Mouse (Mus musculus): ENCODE results near the gene Slc13a2. TPM values are rescaled to one million over a fixed set of nuclear protein-coding genes. Genes with fewer than 3 reads are reported as not detected.

The Slc13a2 gene
- polyA plus RNA-seq, 1 experiment: 91.0 TPM

- DNase-seq: peak; percentile 85
- WGBS: 34% methylated on average over 2 of the region's 2 CpGs
- Histone ChIP-seq H3K27me3 (replicated peaks; ENCODE audit: control insufficient read depth, insufficient read depth, low read length) (no peaks in the 10 kb centered on the region), H3K27ac (ENCODE audit: insufficient read depth, low read depth, low read length) (no peak overlapping the region), H3K4me3 (ENCODE audit: insufficient read depth, low read depth, low read length) (no peak overlapping the region), H3K4me1 (ENCODE audit: control insufficient read depth, insufficient read depth, low read length) (peaks cover 13% of the 10 kb centered on the region; the same call in 1 of the 2 replicates), H3K36me3 (ENCODE audit: control insufficient read depth, insufficient read depth, low read length) (no peaks in the 10 kb centered on the region)
- TF ChIP-seq CTCF (conservative IDR thresholded peaks at IDR 0.05; ENCODE audit: insufficient read depth, insufficient read length, low read depth, low read length) (no peak), POLR2A (IDR thresholded peaks at IDR 0.05; ENCODE audit: low read depth, low read length) (no peak)
Observed at GRCm38 (mm10) chr11:78424352-78424751, 2.3 kb upstream of the Slc13a2 start.

DNA sequence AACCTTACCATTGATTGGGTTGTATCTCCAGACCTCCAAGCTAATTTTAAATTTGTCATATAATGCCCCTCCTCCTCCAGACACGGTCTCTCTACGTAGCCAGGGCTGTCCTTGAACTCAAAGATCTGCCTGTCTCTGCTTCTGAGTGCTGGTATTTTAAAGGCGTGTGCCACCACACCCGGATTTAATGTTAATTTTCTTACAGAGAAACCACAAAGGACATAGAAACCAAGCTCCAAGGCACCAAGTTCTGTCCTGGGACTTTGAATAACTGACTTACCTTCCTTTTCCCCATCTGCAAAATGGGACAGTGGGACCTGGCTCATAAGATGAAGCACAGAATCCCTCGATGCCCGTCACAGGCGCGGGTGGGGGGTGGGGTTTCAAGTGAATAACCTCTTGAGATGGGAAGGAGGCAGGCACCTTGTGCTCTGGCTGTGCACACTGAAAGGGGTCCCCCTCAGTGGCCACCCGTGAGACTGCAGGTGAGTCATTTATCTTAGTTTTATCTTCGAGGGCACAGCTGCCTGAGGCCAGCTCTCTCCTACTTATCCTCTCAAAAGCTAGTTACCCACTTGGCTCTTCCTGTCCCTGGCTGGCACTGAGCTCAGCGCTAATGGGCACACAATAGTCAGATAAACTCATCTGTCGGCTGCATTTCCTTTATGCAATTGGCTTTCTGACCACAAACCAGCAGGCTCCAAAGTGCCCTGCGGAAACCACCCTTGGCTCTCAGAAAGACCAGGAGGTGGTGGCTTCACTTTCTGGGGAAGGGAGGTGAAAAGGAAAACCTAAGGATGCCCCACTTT is 612 bp downstream of the Slc13a2 start:
- WGBS: 55% methylated on average over 13 of the region's 13 CpGs
- H3K27me3 ChIP-seq (replicated peaks; ENCODE audit: control insufficient read depth, insufficient read depth, low read length): no peaks in the 10 kb centered on the region
- H3K4me1 ChIP-seq (ENCODE audit: control insufficient read depth, insufficient read depth, low read length): peaks cover 16% of the 10 kb centered on the region
- TF ChIP-seq CTCF (conservative IDR thresholded peaks at IDR 0.05; ENCODE audit: insufficient read depth, insufficient read length, low read depth, low read length) (no peak), POLR2A (IDR thresholded peaks at IDR 0.05; ENCODE audit: low read depth, low read length) (no peak)
- no peaks in the 10 kb centered on the region for H3K36me3 ChIP-seq (ENCODE audit: control insufficient read depth, insufficient read depth, low read length)
- H3K4me3 ChIP-seq (ENCODE audit: insufficient read depth, low read depth, low read length): peak overlapping the region; percentile 48
- peak overlapping the region; percentile 70 for H3K27ac ChIP-seq (ENCODE audit: insufficient read depth, low read depth, low read length)
- DNase-seq: no peak

- no peak for DNase-seq
- Histone ChIP-seq H3K27me3 (replicated peaks; ENCODE audit: control insufficient read depth, insufficient read depth, low read length) (no peaks in the 10 kb centered on the region), H3K36me3 (ENCODE audit: control insufficient read depth, insufficient read depth, low read length) (no peaks in the 10 kb centered on the region), H3K27ac (ENCODE audit: insufficient read depth, low read depth, low read length) (no peak overlapping the region; the same call in 1 of the 2 replicates), H3K4me3 (ENCODE audit: insufficient read depth, low read depth, low read length) (peak overlapping the region; percentile 40), H3K4me1 (ENCODE audit: control insufficient read depth, insufficient read depth, low read length) (peaks cover 20% of the 10 kb centered on the region)
- 50% methylated on average over 12 of the region's 12 CpGs for WGBS
- TF ChIP-seq POLR2A (IDR thresholded peaks at IDR 0.05; ENCODE audit: low read depth, low read length) (no peak), CTCF (conservative IDR thresholded peaks at IDR 0.05; ENCODE audit: insufficient read depth, insufficient read length, low read depth, low read length) (no peak)
Observed at GRCm38 (mm10) chr11:78420263-78420889, 1.6 kb downstream of the Slc13a2 start.

GRCm38 (mm10) chr11:78416854-78417253 is 5.2 kb downstream of the Slc13a2 start:
- peaks cover 32% of the 10 kb centered on the region for H3K4me1 ChIP-seq (ENCODE audit: control insufficient read depth, insufficient read depth, low read length)
- peak; percentile 97 for DNase-seq
- H3K4me3 ChIP-seq (ENCODE audit: insufficient read depth, low read depth, low read length): no peak overlapping the region
- no peaks in the 10 kb centered on the region for H3K36me3 ChIP-seq (ENCODE audit: control insufficient read depth, insufficient read depth, low read length)
- WGBS: 45% methylated on average over 6 of the region's 6 CpGs
- TF ChIP-seq CTCF (conservative IDR thresholded peaks at IDR 0.05; ENCODE audit: insufficient read depth, insufficient read length, low read depth, low read length): no peak
- TF ChIP-seq POLR2A (IDR thresholded peaks at IDR 0.05; ENCODE audit: low read depth, low read length): no peak
- peak overlapping the region; percentile 86 for H3K27ac ChIP-seq (ENCODE audit: insufficient read depth, low read depth, low read length)
- no peaks in the 10 kb centered on the region for H3K27me3 ChIP-seq (replicated peaks; ENCODE audit: control insufficient read depth, insufficient read depth, low read length)

GRCm38 (mm10) chr11:78412861-78413260 is 9.2 kb downstream of the Slc13a2 start:
- TF ChIP-seq CTCF (conservative IDR thresholded peaks at IDR 0.05; ENCODE audit: insufficient read depth, insufficient read length, low read depth, low read length): no peak
- TF ChIP-seq POLR2A (IDR thresholded peaks at IDR 0.05; ENCODE audit: low read depth, low read length): no peak
- Histone ChIP-seq H3K27ac (ENCODE audit: insufficient read depth, low read depth, low read length) (peak overlapping the region; percentile 79; the same call in 1 of the 2 replicates), H3K4me3 (ENCODE audit: insufficient read depth, low read depth, low read length) (no peak overlapping the region), H3K4me1 (ENCODE audit: control insufficient read depth, insufficient read depth, low read length) (peaks cover 55% of the 10 kb centered on the region), H3K27me3 (replicated peaks; ENCODE audit: control insufficient read depth, insufficient read depth, low read length) (no peaks in the 10 kb centered on the region), H3K36me3 (ENCODE audit: control insufficient read depth, insufficient read depth, low read length) (no peaks in the 10 kb centered on the region)
- DNase-seq: no peak
- 63% methylated on average over 6 of the region's 6 CpGs for WGBS

GRCm38 (mm10) chr11:78412324-78412850 is 9.6 kb downstream of the Slc13a2 start:
- no peak for TF ChIP-seq POLR2A (IDR thresholded peaks at IDR 0.05; ENCODE audit: low read depth, low read length)
- no peak for TF ChIP-seq CTCF (conservative IDR thresholded peaks at IDR 0.05; ENCODE audit: insufficient read depth, insufficient read length, low read depth, low read length)
- Histone ChIP-seq H3K4me3 (ENCODE audit: insufficient read depth, low read depth, low read length) (no peak overlapping the region), H3K27me3 (replicated peaks; ENCODE audit: control insufficient read depth, insufficient read depth, low read length) (no peaks in the 10 kb centered on the region), H3K36me3 (ENCODE audit: control insufficient read depth, insufficient read depth, low read length) (no peaks in the 10 kb centered on the region), H3K27ac (ENCODE audit: insufficient read depth, low read depth, low read length) (peak overlapping the region; percentile 85), H3K4me1 (ENCODE audit: control insufficient read depth, insufficient read depth, low read length) (peaks cover 56% of the 10 kb centered on the region)
- 46% methylated on average over 6 of the region's 6 CpGs for WGBS
- peak; percentile 84 for DNase-seq
